Mouse (Mus musculus) hindbrain, embryonic 14.5 days (tissue): ENCODE measurements around the gene Nr2c2ap. TPM values are rescaled to one million over a fixed set of nuclear protein-coding genes. Genes with fewer than 3 reads are reported as not detected.

Experiments used
- ATAC-seq: fragments of 200-750 bp; cut with Nextera tagmentation; 2 replicates; pipeline ENCODE4 v1.8.0; 2017; ENCODE audit warnings: moderate number of reproducible peaks, mild to moderate bottlenecking, moderate TSS enrichment, moderate library complexity; ENCODE audit not compliant: low FRiP score
- DNase-seq: peaks from one replicate; pipeline ENCODE4 v3.0.0-alpha.2; 2015; ENCODE audit warnings: low spot score
- H3K27ac ChIP-seq: fragments of 300-500 bp; sonication (generic); 2 replicates; pipeline ENCODE4 v1.5.1; 2014; ENCODE audit warnings: mild to moderate bottlenecking, moderate library complexity
- H3K27me3 ChIP-seq: fragments of 300-500 bp; sonication (generic); 2 replicates; pipeline ENCODE4 v1.6.1; 2014; ENCODE audit warnings: mild to moderate bottlenecking, low read length, mixed read lengths; ENCODE audit not compliant: control insufficient read depth, insufficient read depth
- H3K36me3 ChIP-seq: fragments of 300-500 bp; sonication (generic); replicated peaks from 2 replicates; pipeline ENCODE4 v1.6.1; 2014; ENCODE audit not compliant: control insufficient read depth, insufficient read depth
- H3K4me1 ChIP-seq: fragments of 300-500 bp; sonication (generic); replicated peaks from 2 replicates; pipeline ENCODE4 v1.6.1; 2014; ENCODE audit warnings: antibody characterized with exemption, low read length, mixed read lengths; ENCODE audit not compliant: control insufficient read depth, insufficient read depth
- H3K4me2 ChIP-seq: fragments of 300-500 bp; sonication (generic); replicated peaks from 2 replicates; pipeline ENCODE4 v1.6.1; 2014; ENCODE audit warnings: mild to moderate bottlenecking, moderate library complexity
- H3K4me3 ChIP-seq: fragments of 300-500 bp; sonication (generic); replicated peaks from 2 replicates; pipeline ENCODE4 v1.5.1; 2014; ENCODE audit warnings: mild to moderate bottlenecking, low read length
- H3K9ac ChIP-seq: fragments of 300-500 bp; sonication (generic); 2 replicates; pipeline ENCODE4 v1.6.1; 2014
- H3K9me3 ChIP-seq: fragments of 300-500 bp; sonication (generic); 2 replicates; pipeline ENCODE4 v1.6.1; 2016; ENCODE audit warnings: low read length; ENCODE audit not compliant: control insufficient read depth
- WGBS: fragments of 180-500 bp; shearing (Covaris S2); extraction: QIAGEN DNeasy Blood & Tissue Kit; methylation state at CpG from one replicate; pipeline ENCODE4 v1.1.7; 2014; 5-methylcytosine and 5-hydroxymethylcytosine counted together
- polyA plus RNA-seq: library from polyadenylated mRNA; unstranded; fragments of >200 nt; fragmentation: Nextera tagmentation; extraction: Ambion mirVana; gene quantifications from 2 replicates; pipeline ENCODE4 v1.2.1, GENCODE M21; 2014

Gene Nr2c2ap
- polyA plus RNA-seq, 1 experiment from 2014 or later: 29.5 TPM

- ATAC-seq (no peak), DNase-seq (no peak)
- H3K4me3 ChIP-seq: no peak overlapping the region
- no peaks in the 10 kb centered on the region; the same call in 1 of the 2 replicates for H3K27me3 ChIP-seq
- peaks cover 63% of the 10 kb centered on the region for H3K36me3 ChIP-seq
- no peak overlapping the region for H3K9ac ChIP-seq
- no peaks in the 10 kb centered on the region for H3K9me3 ChIP-seq
- H3K4me1 ChIP-seq: peaks cover 13% of the 10 kb centered on the region
- WGBS: 77% methylated on average over 13 of the region's 13 CpGs
- no peak overlapping the region for H3K27ac ChIP-seq
- no peak overlapping the region for H3K4me2 ChIP-seq
Measured at GRCm38 (mm10) chr8:70114892-70115291, 16.2 kb upstream of the Nr2c2ap start.

GRCm38 (mm10) chr8:70117611-70118010 lies 13.5 kb upstream of the Nr2c2ap start:
- peak overlapping the region; percentile 87 for H3K4me2 ChIP-seq
- ATAC-seq: no peak
- H3K9me3 ChIP-seq: no peaks in the 10 kb centered on the region
- peaks cover 13% of the 10 kb centered on the region for H3K4me1 ChIP-seq
- no peaks in the 10 kb centered on the region; the same call in 1 of the 2 replicates for H3K27me3 ChIP-seq
- H3K36me3 ChIP-seq: peaks cover 36% of the 10 kb centered on the region
- no peak overlapping the region for H3K27ac ChIP-seq
- whole genome bisulfite sequencing: 9% methylated on average over 9 of the region's 9 CpGs
- H3K9ac ChIP-seq: peak overlapping the region; percentile 86; the same call in 1 of the 2 replicates
- peak; percentile 40 for DNase-seq
- no peak overlapping the region; the same call in 1 of the 2 replicates for H3K4me3 ChIP-seq

- H3K4me2 ChIP-seq: peak overlapping the region; percentile 87
- 3% methylated on average over 17 of the region's 17 CpGs for WGBS
- peak; percentile 83 for ATAC-seq
Measured at GRCm38 (mm10) chr8:70118726-70119700, 12.1 kb upstream of the Nr2c2ap start.

GRCm38 (mm10) chr8:70120667-70121066 lies 10.5 kb upstream of the Nr2c2ap start, which contains the start of gene Ncan:
Gene Ncan, minus strand, starts transcription at chr8:70120873.
- Histone ChIP-seq H3K4me1 (peaks cover 13% of the 10 kb centered on the region), H3K4me3 (peak within 1 kb of the TSS; percentile 71), H3K36me3 (peaks cover 6% of the 10 kb centered on the region), H3K27ac (peak within 1 kb of the TSS; percentile 96), H3K9me3 (no peaks in the 10 kb centered on the region), H3K4me2 (peak within 1 kb of the TSS; percentile 87), H3K9ac (peak within 1 kb of the TSS; percentile 86), H3K27me3 (no peaks in the 10 kb centered on the region)
- 1% methylated on average over 19 of the region's 19 CpGs for WGBS
- ATAC-seq: peak; percentile 81
- peak; percentile 96 for DNase-seq

More at GRCm38 (mm10) chr8:70118726-70119700, 12.1 kb upstream of the Nr2c2ap start:
- Histone ChIP-seq H3K9ac (peak overlapping the region; percentile 86), H3K36me3 (peaks cover 23% of the 10 kb centered on the region), H3K4me1 (peaks cover 13% of the 10 kb centered on the region), H3K27ac (peak overlapping the region; percentile 96), H3K9me3 (no peaks in the 10 kb centered on the region), H3K27me3 (no peaks in the 10 kb centered on the region; the same call in 1 of the 2 replicates), H3K4me3 (peak overlapping the region; percentile 71)
- peak; percentile 73 for DNase-seq

- Histone ChIP-seq H3K4me1 (peaks cover 7% of the 10 kb centered on the region), H3K36me3 (no peaks in the 10 kb centered on the region), H3K27ac (no peak overlapping the region), H3K27me3 (no peaks in the 10 kb centered on the region), H3K4me3 (no peak overlapping the region), H3K4me2 (no peak overlapping the region), H3K9ac (no peak overlapping the region), H3K9me3 (no peaks in the 10 kb centered on the region)
- DNase-seq: no peak
- WGBS: 62% methylated on average over 2 of the region's 2 CpGs
- no peak for ATAC-seq
Measured at GRCm38 (mm10) chr8:70122863-70123262, 8.3 kb upstream of the Nr2c2ap start.

- ATAC-seq: no peak
- Histone ChIP-seq H3K27me3 (no peaks in the 10 kb centered on the region), H3K9me3 (no peaks in the 10 kb centered on the region), H3K36me3 (no peaks in the 10 kb centered on the region), H3K27ac (no peak overlapping the region), H3K4me1 (0 out of 2 replicates have a peak, but pooled peaks cover 5% of the 10 kb centered on the region), H3K4me3 (no peak overlapping the region), H3K9ac (no peak overlapping the region), H3K4me2 (no peak overlapping the region)
- DNase-seq: no peak
- 63% methylated on average over 8 of the region's 8 CpGs for WGBS
Measured at GRCm38 (mm10) chr8:70124992-70125391, 6.1 kb upstream of the Nr2c2ap start.

GRCm38 (mm10) chr8:70128435-70128834 lies 2.7 kb upstream of the Nr2c2ap start:
- H3K4me2 ChIP-seq: no peak overlapping the region
- H3K27ac ChIP-seq: peak overlapping the region; percentile 74
- H3K9ac ChIP-seq: no peak overlapping the region
- H3K27me3 ChIP-seq: no peaks in the 10 kb centered on the region
- peaks cover 13% of the 10 kb centered on the region; the same call in 1 of the 2 replicates for H3K4me1 ChIP-seq
- H3K9me3 ChIP-seq: no peaks in the 10 kb centered on the region
- no peak overlapping the region for H3K4me3 ChIP-seq
- peaks cover 6% of the 10 kb centered on the region for H3K36me3 ChIP-seq
- DNase-seq (no peak), ATAC-seq (no peak)
- WGBS: 66% methylated on average over 3 of the region's 3 CpGs

GRCm38 (mm10) chr8:70129309-70129952 lies 1.7 kb upstream of the Nr2c2ap start:
- Histone ChIP-seq H3K9ac (no peak overlapping the region), H3K4me1 (peaks cover 13% of the 10 kb centered on the region; the same call in 1 of the 2 replicates), H3K9me3 (no peaks in the 10 kb centered on the region), H3K27ac (peak overlapping the region; percentile 74), H3K4me3 (no peak overlapping the region), H3K4me2 (no peak overlapping the region), H3K36me3 (peaks cover 16% of the 10 kb centered on the region), H3K27me3 (no peaks in the 10 kb centered on the region)
- DNase-seq (no peak), ATAC-seq (peak; percentile 68)
- WGBS: 61% methylated on average over 9 of the region's 9 CpGs

- peak overlapping the region; percentile 74; the same call in 1 of the 2 replicates for H3K27ac ChIP-seq
- ATAC-seq (no peak), DNase-seq (no peak)
- peaks cover 13% of the 10 kb centered on the region; the same call in 1 of the 2 replicates for H3K4me1 ChIP-seq
- H3K36me3 ChIP-seq: peaks cover 22% of the 10 kb centered on the region
- H3K4me2 ChIP-seq: no peak overlapping the region
- no peak overlapping the region for H3K4me3 ChIP-seq
- WGBS: 89% methylated on average over 3 of the region's 3 CpGs
- H3K9me3 ChIP-seq: no peaks in the 10 kb centered on the region
- no peaks in the 10 kb centered on the region for H3K27me3 ChIP-seq
- H3K9ac ChIP-seq: no peak overlapping the region
Measured at GRCm38 (mm10) chr8:70130066-70130465, 1.1 kb upstream of the Nr2c2ap start.
